Mouse (Mus musculus) frontal cortex, postnatal 36 days (tissue): ENCODE measurements at regions not wholly inside any gene's neighbourhood (a gene's known extent, or its start where the extent isn't known, plus 50 kb on each side); places are given as distances from the start of the nearest gene placed in this dataset.
A peak's percentile ranks its signal among the peaks of the same experiment; 100 is the strongest.

Experiments
- DNase-seq, 2 experiments: peaks; one replicate each; pipeline ENCODE4 v3.0.0; 2022; ENCODE audit warnings: low spot score in 2 of 2

GRCm38 (mm10) chr4:81728961-81729360 is 286.3 kb upstream of the Mpdz start:
- DNase-seq = no peak

- DNase-seq = peak in 1 of 2 experiments; percentile 10
These were observed 285.3 kb upstream of the Mpdz start for GRCm38 (mm10) chr4:81727735-81728581.

GRCm38 (mm10) chr4:81726761-81727723 is 284.4 kb upstream of the Mpdz start:
- peak in 1 of 2 experiments; percentile 12 for DNase-seq

- no peak for DNase-seq
These were observed 282.1 kb upstream of the Mpdz start for GRCm38 (mm10) chr4:81724751-81725150.

- DNase-seq = no peak
These were observed 269.8 kb upstream of the Mpdz start for GRCm38 (mm10) chr4:81712378-81712777.

- DNase-seq = no peak
These were observed 252.6 kb upstream of the Mpdz start for GRCm38 (mm10) chr4:81695182-81695581.

- DNase-seq = no peak
These were observed 234.6 kb upstream of the Mpdz start for GRCm38 (mm10) chr4:81677205-81677604.

GRCm38 (mm10) chr4:81674871-81675270 is 232.3 kb upstream of the Mpdz start:
- DNase-seq = no peak

- no peak for DNase-seq
These were observed 231.0 kb upstream of the Mpdz start for GRCm38 (mm10) chr4:81673398-81674265.

- DNase-seq = no peak
These were observed 229.4 kb upstream of the Mpdz start for GRCm38 (mm10) chr4:81671986-81672385.

GRCm38 (mm10) chr4:81669181-81669580 is 226.6 kb upstream of the Mpdz start:
- DNase-seq = no peak

GRCm38 (mm10) chr4:81661096-81661495 is 218.5 kb upstream of the Mpdz start:
- no peak for DNase-seq

GRCm38 (mm10) chr4:81628496-81628828 is 185.8 kb upstream of the Mpdz start:
- no peak for DNase-seq

GRCm38 (mm10) chr4:81627714-81628495 is 185.3 kb upstream of the Mpdz start:
- no peak for DNase-seq

GRCm38 (mm10) chr4:81625348-81625934 is 182.8 kb upstream of the Mpdz start:
- DNase-seq = no peak

- no peak for DNase-seq
These were observed 181.5 kb upstream of the Mpdz start for GRCm38 (mm10) chr4:81624111-81624510.

GRCm38 (mm10) chr4:81621391-81622137 is 178.9 kb upstream of the Mpdz start:
- DNase-seq = no peak

GRCm38 (mm10) chr4:81617191-81617590 is 174.6 kb upstream of the Mpdz start:
- no peak for DNase-seq

- no peak for DNase-seq
These were observed 168.6 kb upstream of the Mpdz start for GRCm38 (mm10) chr4:81611191-81611590.

GRCm38 (mm10) chr4:81600396-81600795 is 157.8 kb upstream of the Mpdz start:
- DNase-seq = no peak
